8 mouse cellular contexts compared by ENCODE assay signal in the genomic region with DNA sequence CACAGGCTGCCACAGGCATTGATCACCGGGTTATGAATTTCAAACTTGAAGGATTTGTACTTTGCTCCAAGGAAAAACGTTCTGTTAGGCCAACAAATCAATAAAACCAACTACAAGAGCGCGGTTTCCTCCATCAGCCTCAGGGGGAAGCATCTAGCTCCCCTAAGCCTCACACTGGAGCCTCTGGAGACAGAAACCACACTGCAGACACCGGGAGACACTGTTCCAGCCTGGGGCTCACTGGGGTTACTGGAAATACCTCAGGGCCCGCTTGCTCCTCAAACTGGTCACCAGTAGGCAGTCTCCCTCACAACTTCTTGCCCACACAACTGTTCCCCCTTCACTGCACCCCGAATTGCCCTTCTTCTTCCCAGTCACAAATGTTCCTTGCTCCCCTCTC. TPM values are rescaled to one million over a fixed set of nuclear protein-coding genes. Genes with fewer than 3 reads are reported as not detected.
DNase-seq lines count a peak whose midpoint lies in the region; ATAC-seq and TF ChIP-seq lines count a peak whose summit lies in the region.

No protein-coding gene starts in this region.

- H3K9ac ChIP-seq in lung, embryonic 16.5 days (ENCODE audit: low read length) = peak overlapping the region; percentile 73
- H3K9ac ChIP-seq in embryonic facial prominence, embryonic 14.5 days (ENCODE audit: low read depth, low read length) = peak overlapping the region; percentile 73

- no peak for TF ChIP-seq CTCF in small intestine, adult 2 months (IDR thresholded peaks at IDR 0.05; ENCODE audit: extremely low read depth, insufficient read length, insufficient replicate concordance, low read depth, low read length)

- H3K36me3 ChIP-seq in lung, embryonic 16.5 days (ENCODE audit: control insufficient read depth, insufficient read depth, low read length) = no peaks in the 10 kb centered on the region
- no peaks in the 10 kb centered on the region for H3K36me3 ChIP-seq in embryonic facial prominence, embryonic 14.5 days (ENCODE audit: control insufficient read depth, insufficient read depth, low read length)
- H3K36me3 ChIP-seq in limb, embryonic 10.5 days = no peaks in the 10 kb centered on the region
- H3K36me3 ChIP-seq in small intestine, adult 2 months (ENCODE audit: control insufficient read depth, insufficient read depth, low read length) = no peaks in the 10 kb centered on the region

- no peaks in the 10 kb centered on the region for H3K9me3 ChIP-seq in lung, embryonic 16.5 days (ENCODE audit: control insufficient read depth, low read length)
- H3K9me3 ChIP-seq in embryonic facial prominence, embryonic 14.5 days (ENCODE audit: control insufficient read depth, low read length) = no peaks in the 10 kb centered on the region
- H3K9me3 ChIP-seq in limb, embryonic 10.5 days (replicated peaks) = no peaks in the 10 kb centered on the region

- peak overlapping the region; percentile 58 for H3K4me3 ChIP-seq in lung, embryonic 16.5 days (ENCODE audit: low read length)
- H3K4me3 ChIP-seq in embryonic facial prominence, embryonic 14.5 days (ENCODE audit: low read depth, low read length) = peak overlapping the region; percentile 52
- peak overlapping the region; percentile 65 for H3K4me3 ChIP-seq in limb, embryonic 10.5 days
- H3K4me3 ChIP-seq in small intestine, adult 2 months (ENCODE audit: low read depth, low read length) = peak overlapping the region; percentile 63

- TF ChIP-seq POLR2A in small intestine, adult 2 months (IDR thresholded peaks at IDR 0.05; ENCODE audit: low read depth, low read length) = no peak

- peak; percentile 29; the same call in 1 of the 2 replicates for ATAC-seq in lung, embryonic 16.5 days (ENCODE audit: low read depth)
- no peak for ATAC-seq in embryonic facial prominence, embryonic 14.5 days (ENCODE audit: low read depth)

- DNase-seq in lung, postnatal 10 days = no peak
- peak; percentile 36 for DNase-seq in embryonic facial prominence, embryonic 14.5 days (ENCODE audit: low spot score)
- DNase-seq in limb, embryonic 10.5 days (ENCODE audit: low spot score) = no peak
- DNase-seq in left cerebral cortex, adult 8-10 months (ENCODE audit: low spot score in 2 of 2) = no peak
- no peak for DNase-seq in c-Kit-positive CD71-positive TER-119-positive erythroid progenitor cells, embryonic 14.5 days (ENCODE audit: low spot score)
- DNase-seq in left cerebral cortex, adult 11 months (ENCODE audit: low spot score) = no peak

- WGBS in lung, embryonic 16.5 days = 16% methylated on average over 7 of the region's 7 CpGs
- WGBS in embryonic facial prominence, embryonic 14.5 days = 11% methylated on average over 6 of the region's 7 CpGs
- WGBS in limb, embryonic 10.5 days = 16% methylated on average over 7 of the region's 7 CpGs
- WGBS in small intestine, adult 2 months = 10% methylated on average over 7 of the region's 7 CpGs

- H3K27me3 ChIP-seq in lung, embryonic 16.5 days (ENCODE audit: control insufficient read depth, insufficient read depth, low read depth, low read length) = no peaks in the 10 kb centered on the region; the same call in 1 of the 2 replicates
- no peaks in the 10 kb centered on the region for H3K27me3 ChIP-seq in embryonic facial prominence, embryonic 14.5 days (replicated peaks; ENCODE audit: control insufficient read depth, insufficient read depth, low read length)
- peaks cover 16% of the 10 kb centered on the region for H3K27me3 ChIP-seq in limb, embryonic 10.5 days (ENCODE audit: low read depth, poor library complexity, severe bottlenecking)
- no peaks in the 10 kb centered on the region for H3K27me3 ChIP-seq in small intestine, adult 2 months (ENCODE audit: control insufficient read depth, insufficient read depth, low read length)

- peak overlapping the region; percentile 75 for H3K27ac ChIP-seq in lung, embryonic 16.5 days (ENCODE audit: low read length)
- peak overlapping the region; percentile 86 for H3K27ac ChIP-seq in embryonic facial prominence, embryonic 14.5 days (replicated peaks; ENCODE audit: low read depth, low read length)
- peak overlapping the region; percentile 95 for H3K27ac ChIP-seq in limb, embryonic 10.5 days
- no peak overlapping the region for H3K27ac ChIP-seq in small intestine, adult 2 months (ENCODE audit: insufficient read depth, low read depth, low read length)

- H3K4me2 ChIP-seq in lung, embryonic 16.5 days (ENCODE audit: low read depth, low read length) = peak overlapping the region; percentile 89
- peak overlapping the region; percentile 82 for H3K4me2 ChIP-seq in embryonic facial prominence, embryonic 14.5 days (ENCODE audit: low read depth, low read length)

- peaks cover 10% of the 10 kb centered on the region; the same call in 1 of the 2 replicates for H3K4me1 ChIP-seq in lung, embryonic 16.5 days (replicated peaks; ENCODE audit: control insufficient read depth, insufficient read depth, low read length)
- H3K4me1 ChIP-seq in embryonic facial prominence, embryonic 14.5 days (ENCODE audit: control insufficient read depth, insufficient read depth, low read length) = peaks cover 9% of the 10 kb centered on the region; the same call in 1 of the 2 replicates
- H3K4me1 ChIP-seq in limb, embryonic 10.5 days = peaks cover 58% of the 10 kb centered on the region
- peaks cover 11% of the 10 kb centered on the region; the same call in 1 of the 2 replicates for H3K4me1 ChIP-seq in small intestine, adult 2 months (ENCODE audit: control insufficient read depth, insufficient read depth, insufficient read length, low read length)

RNA-seq across cellular contexts. Expression of gene Dnah2, which starts 3.0 kb away (rescaled TPM):
- polyA plus RNA-seq in lung, embryonic 16.5 days (2015; fragmentation: Nextera tagmentation; extraction: Ambion mirVana) = 1.9 TPM in 2 replicates
- polyA plus RNA-seq in embryonic facial prominence, embryonic 14.5 days (2014; fragmentation: Nextera tagmentation; extraction: Ambion mirVana) = 6.2 and 6.5 TPM in 2 replicates
- polyA plus RNA-seq in limb, embryonic 10.5 days (2016; fragmentation: Nextera tagmentation; extraction: Ambion mirVana) = 1.0 and 1.3 TPM in 2 replicates
- polyA plus RNA-seq in small intestine, adult 2 months (2012; rRNA removed) = 0.22 and 0.23 TPM in 2 replicates
- total RNA-seq in left cerebral cortex, adult 8-10 months (2022) = 1 to 10 TPM; 3.3 to 4.9 (median 3.9) TPM

RNA-seq across cellular contexts. Expression of gene Efnb3, which starts 14.0 kb away (rescaled TPM):
- polyA plus RNA-seq in lung, embryonic 16.5 days (2015; fragmentation: Nextera tagmentation; extraction: Ambion mirVana) = 5.6 and 5.7 TPM in 2 replicates
- 7.3 and 8.6 TPM in 2 replicates for polyA plus RNA-seq in embryonic facial prominence, embryonic 14.5 days (2014; fragmentation: Nextera tagmentation; extraction: Ambion mirVana)
- 44.2 and 55.2 TPM in 2 replicates for polyA plus RNA-seq in limb, embryonic 10.5 days (2016; fragmentation: Nextera tagmentation; extraction: Ambion mirVana)
- 0.79 and 1.5 TPM in 2 replicates for polyA plus RNA-seq in small intestine, adult 2 months (2012; rRNA removed)
- 10 to 100 TPM; 89.2 to 96.6 (median 90.5) TPM for total RNA-seq in left cerebral cortex, adult 8-10 months (2022)

RNA-seq across cellular contexts. Expression of gene Wrap53, which starts 34.1 kb away (rescaled TPM):
- polyA plus RNA-seq in lung, embryonic 16.5 days (2015; fragmentation: Nextera tagmentation; extraction: Ambion mirVana) = 26.2 and 29.2 TPM in 2 replicates
- 18.4 and 19.8 TPM in 2 replicates for polyA plus RNA-seq in embryonic facial prominence, embryonic 14.5 days (2014; fragmentation: Nextera tagmentation; extraction: Ambion mirVana)
- 52.3 and 52.8 TPM in 2 replicates for polyA plus RNA-seq in limb, embryonic 10.5 days (2016; fragmentation: Nextera tagmentation; extraction: Ambion mirVana)
- 11.4 and 20.2 TPM in 2 replicates for polyA plus RNA-seq in small intestine, adult 2 months (2012; rRNA removed)
- 10 to 100 TPM; 10.1 to 13.8 (median 11.3) TPM for total RNA-seq in left cerebral cortex, adult 8-10 months (2022)

RNA-seq across cellular contexts. Expression of gene Trp53, which starts 34.2 kb away (rescaled TPM):
- polyA plus RNA-seq in lung, embryonic 16.5 days (2015; fragmentation: Nextera tagmentation; extraction: Ambion mirVana) = 141 and 154 TPM in 2 replicates
- polyA plus RNA-seq in embryonic facial prominence, embryonic 14.5 days (2014; fragmentation: Nextera tagmentation; extraction: Ambion mirVana) = 111 and 133 TPM in 2 replicates
- polyA plus RNA-seq in limb, embryonic 10.5 days (2016; fragmentation: Nextera tagmentation; extraction: Ambion mirVana) = 243 and 267 TPM in 2 replicates
- polyA plus RNA-seq in small intestine, adult 2 months (2012; rRNA removed) = 28.2 and 57.1 TPM in 2 replicates
- 10 to 100 TPM; 26.6 to 32.6 (median 28.2) TPM for total RNA-seq in left cerebral cortex, adult 8-10 months (2022)

RNA-seq across cellular contexts. Expression of gene Atp1b2, which starts 59.8 kb away (rescaled TPM):
- 10.5 and 12.7 TPM in 2 replicates for polyA plus RNA-seq in lung, embryonic 16.5 days (2015; fragmentation: Nextera tagmentation; extraction: Ambion mirVana)
- 15.6 and 17.7 TPM in 2 replicates for polyA plus RNA-seq in embryonic facial prominence, embryonic 14.5 days (2014; fragmentation: Nextera tagmentation; extraction: Ambion mirVana)
- 1.5 TPM in 2 replicates for polyA plus RNA-seq in limb, embryonic 10.5 days (2016; fragmentation: Nextera tagmentation; extraction: Ambion mirVana)
- polyA plus RNA-seq in small intestine, adult 2 months (2012; rRNA removed) = 2.5 and 4.5 TPM in 2 replicates
- 100 to 1,000 TPM; 400 to 455 (median 419) TPM for total RNA-seq in left cerebral cortex, adult 8-10 months (2022)
